Comparison of ENCODE assay signal across 8 mouse cellular contexts in genomic region chr11:96353939-96354338, GRCm38 (mm10). TPM values are rescaled to one million over a fixed set of nuclear protein-coding genes. Genes with fewer than 3 reads are reported as not detected.
DNase-seq lines count a peak whose midpoint lies in the region; ATAC-seq and TF ChIP-seq lines count a peak whose summit lies in the region.

No protein-coding gene starts in this region.

- TF ChIP-seq POLR2A in small intestine, adult 2 months (IDR thresholded peaks at IDR 0.05; ENCODE audit: low read depth, low read length) = no peak

- no peak overlapping the region for H3K4me2 ChIP-seq in midbrain, embryonic 13.5 days (replicated peaks)
- peak overlapping the region; percentile 80 for H3K4me2 ChIP-seq in kidney, embryonic 16.5 days (replicated peaks; ENCODE audit: low read depth, low read length)
- H3K4me2 ChIP-seq in midbrain, postnatal 0 days (ENCODE audit: low read depth, low read length, poor library complexity, severe bottlenecking) = no peak overlapping the region

- peaks cover 17% of the 10 kb centered on the region for H3K4me1 ChIP-seq in midbrain, embryonic 10.5 days
- peaks cover 10% of the 10 kb centered on the region; the same call in 1 of the 2 replicates for H3K4me1 ChIP-seq in midbrain, embryonic 13.5 days (replicated peaks)
- peaks cover 34% of the 10 kb centered on the region for H3K4me1 ChIP-seq in kidney, embryonic 16.5 days (ENCODE audit: insufficient read depth, low read length)
- H3K4me1 ChIP-seq in small intestine, adult 2 months (ENCODE audit: control insufficient read depth, insufficient read depth, insufficient read length, low read length) = no peaks in the 10 kb centered on the region
- H3K4me1 ChIP-seq in midbrain, postnatal 0 days (ENCODE audit: insufficient read depth, low read length) = no peaks in the 10 kb centered on the region

- no peak overlapping the region for H3K27ac ChIP-seq in midbrain, embryonic 10.5 days (replicated peaks)
- no peak overlapping the region for H3K27ac ChIP-seq in midbrain, embryonic 13.5 days
- H3K27ac ChIP-seq in kidney, embryonic 16.5 days (ENCODE audit: low read length) = peak overlapping the region; percentile 95
- H3K27ac ChIP-seq in small intestine, adult 2 months (ENCODE audit: insufficient read depth, low read depth, low read length) = peak overlapping the region; percentile 71; the same call in 1 of the 2 replicates
- no peak overlapping the region for H3K27ac ChIP-seq in midbrain, postnatal 0 days (ENCODE audit: low read depth, low read length)

- H3K4me3 ChIP-seq in midbrain, embryonic 10.5 days = peak overlapping the region; percentile 45
- no peak overlapping the region for H3K4me3 ChIP-seq in midbrain, embryonic 13.5 days (replicated peaks)
- H3K4me3 ChIP-seq in kidney, embryonic 16.5 days (ENCODE audit: low read length) = peak overlapping the region; percentile 73
- H3K4me3 ChIP-seq in small intestine, adult 2 months (ENCODE audit: low read depth, low read length) = peak overlapping the region; percentile 54
- no peak overlapping the region for H3K4me3 ChIP-seq in midbrain, postnatal 0 days (ENCODE audit: low read depth, low read length)

- DNase-seq in embryo, embryonic 10.5 days (ENCODE audit: low spot score) = peak; percentile 68
- no peak for DNase-seq in embryo, embryonic 11 days
- DNase-seq in midbrain, embryonic 10.5 days (ENCODE audit: low spot score) = peak; percentile 63
- no peak for DNase-seq in layer of hippocampus, postnatal 10 days (ENCODE audit: low spot score in 2 of 2)
- no peak for DNase-seq in midbrain, postnatal 0 days (ENCODE audit: low spot score)

- H3K27me3 ChIP-seq in midbrain, embryonic 10.5 days (ENCODE audit: low read depth, poor library complexity, severe bottlenecking) = peaks cover 100% of the 10 kb centered on the region
- H3K27me3 ChIP-seq in midbrain, embryonic 13.5 days = peaks cover 96% of the 10 kb centered on the region
- H3K27me3 ChIP-seq in kidney, embryonic 16.5 days (ENCODE audit: insufficient read depth, low read length) = no peaks in the 10 kb centered on the region
- peaks cover 38% of the 10 kb centered on the region for H3K27me3 ChIP-seq in small intestine, adult 2 months (ENCODE audit: control insufficient read depth, insufficient read depth, low read length)
- peaks cover 79% of the 10 kb centered on the region for H3K27me3 ChIP-seq in midbrain, postnatal 0 days (ENCODE audit: insufficient read depth, low read length)

- H3K9ac ChIP-seq in midbrain, embryonic 13.5 days (replicated peaks) = no peak overlapping the region
- peak overlapping the region; percentile 89 for H3K9ac ChIP-seq in kidney, embryonic 16.5 days (replicated peaks; ENCODE audit: low read length)
- H3K9ac ChIP-seq in midbrain, postnatal 0 days (replicated peaks; ENCODE audit: low read length, poor library complexity, severe bottlenecking) = no peak overlapping the region

- H3K9me3 ChIP-seq in midbrain, embryonic 10.5 days (replicated peaks) = no peaks in the 10 kb centered on the region
- no peaks in the 10 kb centered on the region for H3K9me3 ChIP-seq in midbrain, embryonic 13.5 days
- H3K9me3 ChIP-seq in kidney, embryonic 16.5 days (ENCODE audit: low read length) = no peaks in the 10 kb centered on the region
- H3K9me3 ChIP-seq in midbrain, postnatal 0 days (ENCODE audit: low read length) = no peaks in the 10 kb centered on the region

- 2% methylated on average over 8 of the region's 8 CpGs for WGBS in midbrain, embryonic 10.5 days
- WGBS in midbrain, embryonic 13.5 days = 3% methylated on average over 8 of the region's 8 CpGs
- WGBS in kidney, embryonic 16.5 days = 3% methylated on average over 8 of the region's 8 CpGs
- WGBS in small intestine, adult 2 months = 51% methylated on average over 8 of the region's 8 CpGs
- WGBS in midbrain, postnatal 0 days = 4% methylated on average over 8 of the region's 8 CpGs

- TF ChIP-seq CTCF in small intestine, adult 2 months (IDR thresholded peaks at IDR 0.05; ENCODE audit: extremely low read depth, insufficient read length, insufficient replicate concordance, low read depth, low read length) = no peak
- TF ChIP-seq CTCF in midbrain, postnatal 0 days (IDR thresholded peaks at IDR 0.05) = no peak

- H3K36me3 ChIP-seq in midbrain, embryonic 10.5 days = no peaks in the 10 kb centered on the region
- H3K36me3 ChIP-seq in midbrain, embryonic 13.5 days = no peaks in the 10 kb centered on the region
- H3K36me3 ChIP-seq in kidney, embryonic 16.5 days (ENCODE audit: insufficient read depth, low read length) = 0 out of 2 replicates have a peak, but pooled peaks cover 5% of the 10 kb centered on the region
- H3K36me3 ChIP-seq in small intestine, adult 2 months (ENCODE audit: control insufficient read depth, insufficient read depth, low read length) = no peaks in the 10 kb centered on the region; the same call in 1 of the 2 replicates
- H3K36me3 ChIP-seq in midbrain, postnatal 0 days (ENCODE audit: insufficient read depth, low read length) = no peaks in the 10 kb centered on the region

- no peak for ATAC-seq in midbrain, embryonic 13.5 days
- no peak for ATAC-seq in kidney, embryonic 16.5 days (ENCODE audit: low FRiP score, low TSS enrichment)
- no peak for ATAC-seq in midbrain, postnatal 0 days (ENCODE audit: low FRiP score)

RNA-seq across cellular contexts. Expression of gene Hoxb2, which starts 3.6 kb away (rescaled TPM):
- 0.10 TPM in 1 of 2 replicates, not detected in the other for polyA plus RNA-seq in midbrain, embryonic 10.5 days (2016; fragmentation: Nextera tagmentation; extraction: Ambion mirVana)
- 0.19 and 0.28 TPM in 2 replicates for polyA plus RNA-seq in midbrain, embryonic 13.5 days (2015; fragmentation: Nextera tagmentation; extraction: Ambion mirVana)
- polyA plus RNA-seq in kidney, embryonic 16.5 days (2015; fragmentation: Nextera tagmentation; extraction: Ambion mirVana) = 34.4 and 36.1 TPM in 2 replicates
- polyA plus RNA-seq in small intestine, adult 2 months (2012; rRNA removed) = 9.9 TPM in 2 replicates
- total RNA-seq in layer of hippocampus, postnatal 10 days (2021) = not detected
- total RNA-seq in midbrain, postnatal 0 days (2014; rRNA removed) = 0.52 and 1.2 TPM in 2 replicates
- not detected in 2 replicates for polyA plus RNA-seq in midbrain, postnatal 0 days (2015; fragmentation: Nextera tagmentation; extraction: Ambion mirVana)

RNA-seq across cellular contexts. Expression of gene Hoxb1, which starts 11.6 kb away (rescaled TPM):
- polyA plus RNA-seq in midbrain, embryonic 10.5 days (2016; fragmentation: Nextera tagmentation; extraction: Ambion mirVana) = 0.15 TPM in 1 of 2 replicates, not detected in the other
- not detected in 2 replicates for polyA plus RNA-seq in midbrain, embryonic 13.5 days (2015; fragmentation: Nextera tagmentation; extraction: Ambion mirVana)
- 0.08 and 0.12 TPM in 2 replicates for polyA plus RNA-seq in kidney, embryonic 16.5 days (2015; fragmentation: Nextera tagmentation; extraction: Ambion mirVana)
- not detected in 2 replicates for polyA plus RNA-seq in small intestine, adult 2 months (2012; rRNA removed)
- total RNA-seq in layer of hippocampus, postnatal 10 days (2021) = not detected
- not detected in 2 replicates for total RNA-seq in midbrain, postnatal 0 days (2014; rRNA removed)
- polyA plus RNA-seq in midbrain, postnatal 0 days (2015; fragmentation: Nextera tagmentation; extraction: Ambion mirVana) = not detected in 2 replicates

RNA-seq across cellular contexts. Expression of gene Hoxb3, which starts 30.8 kb away (rescaled TPM):
- not detected in 2 replicates for polyA plus RNA-seq in midbrain, embryonic 10.5 days (2016; fragmentation: Nextera tagmentation; extraction: Ambion mirVana)
- polyA plus RNA-seq in midbrain, embryonic 13.5 days (2015; fragmentation: Nextera tagmentation; extraction: Ambion mirVana) = 0.11 TPM in 1 of 2 replicates, not detected in the other
- 3.7 and 4.3 TPM in 2 replicates for polyA plus RNA-seq in kidney, embryonic 16.5 days (2015; fragmentation: Nextera tagmentation; extraction: Ambion mirVana)
- polyA plus RNA-seq in small intestine, adult 2 months (2012; rRNA removed) = 3.5 and 5.5 TPM in 2 replicates
- not detected for total RNA-seq in layer of hippocampus, postnatal 10 days (2021)
- 0.94 and 9.2 TPM in 2 replicates for total RNA-seq in midbrain, postnatal 0 days (2014; rRNA removed)
- polyA plus RNA-seq in midbrain, postnatal 0 days (2015; fragmentation: Nextera tagmentation; extraction: Ambion mirVana) = not detected in 2 replicates

RNA-seq across cellular contexts. Expression of gene Hoxb4, which starts 35.9 kb away (rescaled TPM):
- not detected in 2 replicates for polyA plus RNA-seq in midbrain, embryonic 10.5 days (2016; fragmentation: Nextera tagmentation; extraction: Ambion mirVana)
- not detected in 2 replicates for polyA plus RNA-seq in midbrain, embryonic 13.5 days (2015; fragmentation: Nextera tagmentation; extraction: Ambion mirVana)
- 4.1 and 6.2 TPM in 2 replicates for polyA plus RNA-seq in kidney, embryonic 16.5 days (2015; fragmentation: Nextera tagmentation; extraction: Ambion mirVana)
- 1.4 and 2.9 TPM in 2 replicates for polyA plus RNA-seq in small intestine, adult 2 months (2012; rRNA removed)
- not detected for total RNA-seq in layer of hippocampus, postnatal 10 days (2021)
- 0.09 and 0.66 TPM in 2 replicates for total RNA-seq in midbrain, postnatal 0 days (2014; rRNA removed)
- not detected in 2 replicates for polyA plus RNA-seq in midbrain, postnatal 0 days (2015; fragmentation: Nextera tagmentation; extraction: Ambion mirVana)

RNA-seq across cellular contexts. Expression of gene Hoxb5, which starts 50.8 kb away (rescaled TPM):
- polyA plus RNA-seq in midbrain, embryonic 10.5 days (2016; fragmentation: Nextera tagmentation; extraction: Ambion mirVana) = not detected in 2 replicates
- polyA plus RNA-seq in midbrain, embryonic 13.5 days (2015; fragmentation: Nextera tagmentation; extraction: Ambion mirVana) = 0.08 TPM in 1 of 2 replicates, not detected in the other
- polyA plus RNA-seq in kidney, embryonic 16.5 days (2015; fragmentation: Nextera tagmentation; extraction: Ambion mirVana) = 19.2 and 24.3 TPM in 2 replicates
- polyA plus RNA-seq in small intestine, adult 2 months (2012; rRNA removed) = 1.8 and 3.2 TPM in 2 replicates
- not detected for total RNA-seq in layer of hippocampus, postnatal 10 days (2021)
- total RNA-seq in midbrain, postnatal 0 days (2014; rRNA removed) = 1.5 TPM in 1 of 2 replicates, not detected in the other
- not detected in 2 replicates for polyA plus RNA-seq in midbrain, postnatal 0 days (2015; fragmentation: Nextera tagmentation; extraction: Ambion mirVana)

Comparison
In these comparisons a context has a peak if more than half of its experiments do, and no peak if none do; other contexts are left out.
1. DNase-seq: peak in embryo, embryonic 10.5 days (single experiment) and midbrain, embryonic 10.5 days (single experiment); none in embryo, embryonic 11 days (single experiment), layer of hippocampus, postnatal 10 days (0 of 2) and midbrain, postnatal 0 days (single experiment).
2. H3K4me3 ChIP-seq: peak in midbrain, embryonic 10.5 days (single experiment), kidney, embryonic 16.5 days (single experiment) and small intestine, adult 2 months (single experiment); none in midbrain, embryonic 13.5 days (single experiment) and midbrain, postnatal 0 days (single experiment).
3. H3K27ac ChIP-seq: peak in kidney, embryonic 16.5 days (single experiment) and small intestine, adult 2 months (single experiment); none in midbrain, embryonic 10.5 days (single experiment), midbrain, embryonic 13.5 days (single experiment) and midbrain, postnatal 0 days (single experiment).